Mouse (Mus musculus): Measurements from ENCODE around the gene Ssx2ip.

DNA sequence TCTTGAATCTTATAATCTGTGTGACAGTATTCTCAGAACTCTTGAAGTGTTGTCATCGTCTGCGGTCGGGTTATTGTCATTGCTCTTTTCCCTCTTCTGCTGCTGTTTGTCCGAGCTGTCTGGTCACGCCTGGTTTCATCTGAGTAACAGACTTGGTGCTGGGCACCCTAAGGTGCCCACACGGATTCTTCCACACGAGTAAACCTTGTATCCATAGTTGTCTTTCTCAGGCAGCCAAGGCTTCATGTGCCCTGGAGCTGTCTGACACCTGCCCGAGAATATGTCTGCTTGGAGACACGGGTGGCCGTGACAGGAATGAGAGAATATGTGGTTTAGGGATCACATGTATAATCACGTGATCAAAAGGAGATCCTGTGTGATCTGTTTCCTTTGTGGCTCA lies 31.1 kb downstream of the Ssx2ip start:
- TF ChIP-seq CTCF (IDR thresholded peaks at IDR 0.05) (no peak), EP300 (IDR thresholded peaks at IDR 0.05) (no peak)
